Mouse (Mus musculus) kidney, postnatal 25 days (tissue): ENCODE measurements around the gene Amigo2.

ENCODE experiments used
- DNase-seq, 2 experiments: peaks; one replicate each; pipeline ENCODE4 v3.0.0; 2021; ENCODE audit warnings: mixed read lengths in 2 of 2

The Amigo2 gene

GRCm38 (mm10) chr15:97266236-97266845, 19.3 kb upstream of the Amigo2 start:
- no peak for DNase-seq

DNA sequence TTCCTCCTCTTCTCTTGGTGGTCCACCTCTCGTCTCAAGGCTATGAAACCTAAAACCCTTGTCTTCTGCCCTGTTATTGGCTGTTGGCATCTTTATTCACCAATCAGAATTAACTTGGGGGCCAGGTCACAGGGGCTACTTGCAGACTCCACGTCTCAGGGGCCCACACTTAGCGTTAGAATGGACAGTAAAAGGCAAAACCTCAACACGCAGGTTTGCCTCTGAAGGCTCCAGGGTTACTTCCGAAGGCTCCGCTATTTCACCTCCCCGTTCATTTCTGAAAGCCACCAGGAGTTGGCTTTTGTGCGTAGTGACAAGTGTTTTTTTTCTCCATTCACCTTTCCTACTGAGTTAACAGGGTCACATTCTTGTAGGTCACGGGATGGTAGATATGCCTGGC, 15.2 kb upstream of the Amigo2 start:
- no peak for DNase-seq

DNA sequence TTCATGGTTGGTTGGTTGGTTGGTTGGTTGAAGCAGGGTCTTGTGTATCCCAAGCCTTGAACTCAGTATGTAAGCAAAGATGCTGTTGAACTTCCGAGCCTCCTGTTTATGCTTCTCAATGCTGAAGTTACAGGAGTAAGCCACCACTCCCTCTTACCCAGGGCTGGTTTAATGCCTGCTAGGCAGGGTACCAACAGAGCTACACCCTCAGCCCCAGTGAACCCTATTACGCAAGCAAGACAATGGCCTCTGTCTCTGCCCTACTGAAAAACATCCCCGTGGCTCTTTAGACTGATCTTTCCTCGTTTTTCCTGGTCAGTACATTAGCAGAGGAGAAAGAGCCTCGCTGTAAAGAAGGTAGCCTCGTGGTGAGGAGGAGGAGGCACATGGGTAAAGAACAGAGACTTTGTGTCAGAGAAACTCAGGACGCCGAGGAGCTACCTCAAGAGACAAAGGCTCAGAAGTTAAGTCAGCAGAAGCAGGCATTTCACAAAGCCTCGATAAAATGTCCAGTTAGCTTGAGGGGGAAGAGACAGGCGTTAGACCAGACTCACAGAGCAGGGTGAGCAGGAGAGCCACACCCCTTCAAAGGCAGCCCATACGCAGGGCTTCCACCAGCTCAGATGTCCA, 13.0 kb upstream of the Amigo2 start:
- DNase-seq: no peak

GRCm38 (mm10) chr15:97259300-97259699, 12.2 kb upstream of the Amigo2 start:
- no peak for DNase-seq

- no peak for DNase-seq
These were observed 11.6 kb upstream of the Amigo2 start for GRCm38 (mm10) chr15:97258483-97259230.

DNA sequence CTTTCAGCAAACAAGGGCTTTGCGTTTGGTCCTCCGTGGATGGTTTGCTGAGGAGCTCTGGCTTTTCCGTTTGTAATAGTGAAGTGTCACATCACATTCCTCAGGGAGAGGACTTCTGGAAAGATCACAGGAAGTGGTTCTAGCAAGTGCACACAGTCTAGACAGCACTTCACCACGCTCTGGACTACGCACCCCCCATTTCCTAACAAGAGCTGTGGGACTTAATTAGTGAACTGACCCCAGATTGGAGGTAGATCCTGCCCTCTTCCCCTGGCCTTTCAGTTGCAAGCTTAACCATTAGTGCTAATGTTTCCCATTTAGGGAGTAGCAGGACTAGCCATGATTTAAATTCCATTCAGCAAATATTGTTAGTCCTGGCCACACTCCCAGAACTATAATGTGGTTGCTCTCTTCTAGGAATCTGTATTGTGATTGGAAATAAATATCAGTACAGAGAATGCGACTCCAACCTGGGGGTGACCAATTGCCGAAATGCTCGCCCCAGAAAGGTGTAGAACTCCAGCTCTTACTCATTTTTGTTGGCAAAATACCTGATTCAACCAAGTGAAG, 10.2 kb upstream of the Amigo2 start:
- DNase-seq: no peak

GRCm38 (mm10) chr15:97256411-97256810, 9.3 kb upstream of the Amigo2 start:
- DNase-seq: no peak

DNA sequence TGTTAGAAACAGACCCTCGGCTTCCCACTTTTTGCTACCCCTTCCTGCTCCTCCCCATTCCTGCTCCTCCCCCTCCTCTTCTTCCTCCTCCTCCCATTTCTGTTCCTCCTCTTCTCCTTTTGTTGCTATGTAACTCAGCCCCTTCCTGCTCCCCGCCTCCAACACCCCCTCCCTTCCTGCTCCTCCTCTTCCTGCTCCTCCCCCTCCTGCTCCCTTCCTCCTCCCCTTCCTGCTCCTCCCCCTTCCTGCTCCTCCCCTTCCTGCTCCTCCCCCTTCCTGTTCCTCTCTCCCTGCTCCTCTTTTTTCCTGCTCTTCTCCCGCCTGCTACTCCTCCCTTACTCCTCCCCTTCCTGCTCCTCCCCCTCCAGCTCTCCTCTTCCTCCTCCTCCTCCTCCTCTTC, 8.7 kb upstream of the Amigo2 start:
- DNase-seq: no peak

- no peak for DNase-seq
These were observed 7.3 kb upstream of the Amigo2 start for GRCm38 (mm10) chr15:97254375-97254774.

GRCm38 (mm10) chr15:97252493-97253034, 5.5 kb upstream of the Amigo2 start:
- DNase-seq: no peak

- no peak for DNase-seq
These were observed 2.2 kb upstream of the Amigo2 start for GRCm38 (mm10) chr15:97249322-97249721.

DNA sequence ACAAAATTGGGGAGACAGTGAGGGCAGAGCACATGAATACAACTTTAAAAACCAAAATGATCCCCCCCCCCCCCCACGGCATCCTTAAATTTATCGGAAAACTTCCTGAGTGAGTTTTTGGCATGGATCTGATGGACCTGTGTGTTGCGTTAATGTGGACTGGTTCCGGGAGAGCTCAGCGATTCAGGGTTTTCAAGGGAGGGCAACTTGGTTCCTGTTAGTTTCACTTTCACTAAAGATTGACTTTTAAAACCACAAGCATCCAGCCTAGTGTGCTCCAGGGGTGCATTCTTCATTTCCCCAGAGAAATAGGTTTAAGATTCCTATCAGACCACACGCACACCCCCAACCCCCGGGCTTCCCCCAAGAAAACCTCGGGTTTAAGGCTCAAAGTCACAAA, 1.2 kb upstream of the Amigo2 start:
- DNase-seq: peak; percentile 33 to 59

DNA sequence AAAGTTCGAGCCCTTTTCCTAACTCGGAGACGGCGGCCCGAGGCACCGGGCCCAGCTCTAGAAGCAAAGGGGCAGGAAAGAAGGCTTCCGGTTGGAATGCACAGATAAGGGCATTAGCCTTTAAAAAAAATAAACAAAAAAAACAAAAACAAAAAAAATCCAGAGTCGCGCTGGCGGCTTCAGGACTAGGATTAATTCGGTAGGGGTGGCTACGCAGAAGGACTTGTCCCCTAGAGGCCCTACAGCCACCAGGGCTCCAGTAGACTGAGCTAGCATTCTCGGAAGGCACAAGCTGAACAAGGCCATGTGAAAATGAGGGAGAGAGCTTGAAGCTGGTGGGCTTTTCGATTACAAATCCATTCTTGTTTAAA, 689 bp upstream of the Amigo2 start:
- peak; percentile 24 to 61 for DNase-seq

DNA sequence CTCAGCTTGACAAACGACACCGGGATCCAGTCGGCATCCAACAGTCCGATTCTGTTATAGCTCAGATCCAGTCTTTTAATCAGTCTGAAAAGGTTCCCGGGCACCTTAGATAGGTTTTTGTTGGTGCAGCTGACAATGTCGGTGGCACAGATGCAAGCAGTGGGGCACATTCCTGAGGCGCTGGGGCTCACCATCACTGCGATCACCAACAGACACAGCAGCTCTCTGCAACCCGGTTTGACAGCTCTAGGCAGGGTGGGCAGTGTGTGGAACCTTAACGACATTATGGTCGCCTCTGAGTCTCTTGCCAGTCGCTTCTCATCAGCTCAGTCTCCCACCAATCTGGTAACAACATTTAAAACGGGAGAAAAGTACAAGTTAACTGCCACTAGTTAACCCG, 831 bp downstream of the Amigo2 start:
- no peak for DNase-seq

GRCm38 (mm10) chr15:97245392-97245791, 1.7 kb downstream of the Amigo2 start:
- DNase-seq: no peak

GRCm38 (mm10) chr15:97236943-97237342, 10.1 kb downstream of the Amigo2 start:
- peak in 1 of 2 experiments; percentile 45 for DNase-seq

- peak; percentile 40 to 85 for DNase-seq
These were observed 11.9 kb downstream of the Amigo2 start for GRCm38 (mm10) chr15:97235183-97235582.

DNA sequence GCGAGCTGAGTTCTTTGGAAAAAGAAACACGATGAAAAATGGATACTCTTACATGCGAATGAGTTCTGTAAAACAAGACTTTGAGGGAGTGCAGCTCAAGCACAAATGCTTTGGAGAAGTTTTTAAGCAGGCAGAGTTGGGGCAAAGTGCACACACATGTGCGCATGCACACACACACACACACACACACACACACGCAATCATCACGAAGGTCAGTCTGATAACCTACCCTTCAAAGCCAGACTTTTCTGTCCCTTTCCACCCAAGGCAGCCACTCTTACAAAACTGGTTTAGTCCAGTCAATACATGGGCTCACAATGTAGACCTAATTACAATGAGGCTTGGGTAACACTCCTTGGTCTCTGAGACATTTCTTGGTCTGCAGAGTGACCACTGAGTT, 13.0 kb downstream of the Amigo2 start:
- no peak for DNase-seq

GRCm38 (mm10) chr15:97229494-97230077, 17.5 kb downstream of the Amigo2 start:
- DNase-seq: no peak

DNA sequence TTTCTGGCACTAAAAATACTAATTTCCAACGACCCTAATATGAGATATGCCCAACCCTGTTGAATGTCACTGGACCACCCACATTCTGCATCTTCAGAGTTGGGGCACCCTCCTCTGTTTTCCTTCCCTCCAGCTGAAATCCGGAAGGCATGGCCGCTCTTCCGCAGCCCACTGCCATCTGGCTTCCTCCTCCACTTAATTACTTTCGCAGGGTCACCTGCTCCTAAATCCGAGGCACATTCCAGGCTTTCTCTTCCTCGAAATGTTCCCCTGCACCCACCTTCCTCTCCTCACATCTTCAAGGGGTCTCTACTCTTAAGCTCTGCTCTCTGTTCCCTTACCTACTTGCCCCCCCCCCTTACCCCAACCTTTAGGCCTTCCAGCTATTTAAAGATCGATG, 23.1 kb downstream of the Amigo2 start:
- no peak for DNase-seq

DNA sequence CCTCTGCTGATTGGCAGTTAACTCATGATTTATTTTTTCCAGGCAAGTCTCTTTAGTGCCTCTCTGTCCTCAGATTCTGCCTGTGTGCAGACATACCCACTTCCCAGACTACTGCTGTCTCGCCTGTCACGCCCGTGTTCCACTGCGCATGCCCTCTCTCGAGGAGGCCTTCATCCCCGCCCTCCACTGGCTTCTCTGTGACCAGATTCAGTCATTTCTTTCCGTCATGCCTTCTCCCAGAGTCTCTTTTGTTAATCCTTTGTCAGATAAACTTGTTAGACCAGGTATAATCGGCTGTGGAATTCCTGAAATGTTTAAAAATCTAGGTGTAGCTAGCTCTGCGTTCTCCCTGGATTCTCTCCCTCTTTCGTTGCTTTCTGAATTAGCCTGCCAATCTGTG, 23.7 kb downstream of the Amigo2 start:
- no peak for DNase-seq

DNA sequence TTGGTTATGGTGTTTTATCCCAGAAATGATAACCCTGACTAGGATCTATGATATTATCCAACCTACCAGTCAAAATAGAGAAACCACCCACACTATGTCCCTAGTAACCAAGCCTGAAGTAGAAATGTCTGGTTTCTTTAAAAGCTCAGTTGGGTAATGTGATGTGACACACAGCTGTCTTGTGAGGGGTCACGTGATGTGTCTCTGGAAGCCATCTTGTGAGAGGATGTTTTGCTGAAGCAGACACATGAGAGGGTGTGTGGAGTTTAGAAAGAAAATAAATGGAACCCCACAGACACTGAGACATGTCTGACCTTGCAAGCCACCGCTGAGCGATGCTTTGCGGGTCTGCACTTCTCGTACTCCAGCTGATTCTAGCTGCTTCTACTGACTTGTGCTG, 30.2 kb downstream of the Amigo2 start:
- DNase-seq: no peak
